Comparison of ENCODE assay signal across 27 mouse cellular contexts in genomic region chr4:62316456-62316855, GRCm38 (mm10). TPM values are rescaled to one million over a fixed set of nuclear protein-coding genes. Genes with fewer than 3 reads are reported as not detected.
DNase-seq lines count a peak whose midpoint lies in the region; ATAC-seq lines count a peak whose summit lies in the region.
"Had no signal": no experiment of that assay in that cellular context is flagged by ENCODE, and none has a peak within 500 bp of the region (broad histone marks: within the 10 kb centered on the region; RNA-seq: fewer than 3 reads in every experiment).

No protein-coding gene starts in this region.

- no peak overlapping the region for H3K4me2 ChIP-seq in hindbrain, embryonic 12.5 days (replicated peaks)
- H3K4me2 ChIP-seq: embryonic facial prominence, embryonic 15.5 days; forebrain, embryonic 13.5 days; heart, embryonic 12.5 days; hindbrain, embryonic 15.5 days; kidney, embryonic 15.5 days; limb, embryonic 12.5 days; midbrain, embryonic 15.5 days; neural tube, embryonic 15.5 days had no signal

- H3K9me3 ChIP-seq in hindbrain, embryonic 12.5 days (replicated peaks), result no peaks in the 10 kb centered on the region
- H3K9me3 ChIP-seq: embryonic facial prominence, embryonic 10.5 days; embryonic facial prominence, embryonic 15.5 days; forebrain, embryonic 13.5 days; heart, embryonic 12.5 days; hindbrain, embryonic 15.5 days; kidney, embryonic 15.5 days; limb, embryonic 12.5 days; midbrain, embryonic 15.5 days; neural tube, embryonic 15.5 days had no signal

- no peak for ATAC-seq in hindbrain, embryonic 12.5 days (ENCODE audit: low FRiP score)
- ATAC-seq: forebrain, embryonic 13.5 days; midbrain, embryonic 15.5 days had no signal

- no peak overlapping the region for H3K27ac ChIP-seq in hindbrain, embryonic 12.5 days
- H3K27ac ChIP-seq: embryonic facial prominence, embryonic 10.5 days; embryonic facial prominence, embryonic 15.5 days; forebrain, embryonic 13.5 days; hindbrain, embryonic 15.5 days; kidney, embryonic 15.5 days; limb, embryonic 12.5 days; midbrain, embryonic 15.5 days; neural tube, embryonic 15.5 days had no signal

- no peak overlapping the region for H3K4me3 ChIP-seq in hindbrain, embryonic 12.5 days
- H3K4me3 ChIP-seq: embryonic facial prominence, embryonic 10.5 days; embryonic facial prominence, embryonic 15.5 days; forebrain, embryonic 13.5 days; heart, embryonic 12.5 days; hindbrain, embryonic 15.5 days; kidney, embryonic 15.5 days; limb, embryonic 12.5 days; midbrain, embryonic 15.5 days; neural tube, embryonic 15.5 days had no signal

- H3K27me3 ChIP-seq in hindbrain, embryonic 12.5 days, result no peaks in the 10 kb centered on the region
- H3K27me3 ChIP-seq: embryonic facial prominence, embryonic 15.5 days; forebrain, embryonic 13.5 days; heart, embryonic 12.5 days; hindbrain, embryonic 15.5 days; kidney, embryonic 15.5 days; limb, embryonic 12.5 days; midbrain, embryonic 15.5 days; neural tube, embryonic 15.5 days had no signal

- 82% methylated on average over 2 of the region's 2 CpGs for WGBS in hindbrain, embryonic 12.5 days

- H3K4me1 ChIP-seq in hindbrain, embryonic 12.5 days, result no peaks in the 10 kb centered on the region
- H3K4me1 ChIP-seq: embryonic facial prominence, embryonic 10.5 days; embryonic facial prominence, embryonic 15.5 days; forebrain, embryonic 13.5 days; heart, embryonic 12.5 days; hindbrain, embryonic 15.5 days; kidney, embryonic 15.5 days; limb, embryonic 12.5 days; midbrain, embryonic 15.5 days; neural tube, embryonic 15.5 days had no signal

- H3K36me3 ChIP-seq in hindbrain, embryonic 12.5 days, result peaks cover 52% of the 10 kb centered on the region

- DNase-seq in heart, adult 11 months, result peak; percentile 65
- no peak for DNase-seq in heart, adult 9 months (ENCODE audit: low spot score in 2 of 2)
- DNase-seq in R1 (ENCODE audit: low read depth, low spot score), result peak; percentile 51
- peak; percentile 11 for DNase-seq in induced T-regulatory cell, adult 2 months (ENCODE audit: low read depth)
- no peak for DNase-seq in thymus, postnatal 14 days
- DNase-seq in right cerebral cortex, adult 2 months (ENCODE audit: low spot score in 2 of 2), result no peak
- DNase-seq: adrenal gland, postnatal 14 days; cerebellum, adult 11-12 months; cerebellum, postnatal 10 days; gastrocnemius, postnatal 14 days; heart, adult 18-20 months; heart, postnatal 4 days; kidney, adult 18-20 months; kidney, postnatal 25 days; lung, postnatal 36 days; retina, postnatal 1 day; right cerebral cortex, postnatal 25 days had no signal

- no peak overlapping the region for H3K9ac ChIP-seq in hindbrain, embryonic 12.5 days
- H3K9ac ChIP-seq: embryonic facial prominence, embryonic 15.5 days; forebrain, embryonic 13.5 days; heart, embryonic 12.5 days; hindbrain, embryonic 15.5 days; kidney, embryonic 15.5 days; limb, embryonic 12.5 days; midbrain, embryonic 15.5 days; neural tube, embryonic 15.5 days had no signal

RNA-seq across cellular contexts. Expression of gene Fkbp15, which starts 43.9 kb away (rescaled TPM):
- polyA plus RNA-seq in hindbrain, embryonic 12.5 days (2016; fragmentation: Nextera tagmentation; extraction: Ambion mirVana), result 25.9 and 26.4 TPM in 2 replicates

RNA-seq across cellular contexts. Expression of gene Slc31a1, which starts 44.1 kb away (rescaled TPM):
- 45.2 and 48.5 TPM in 2 replicates for polyA plus RNA-seq in hindbrain, embryonic 12.5 days (2016; fragmentation: Nextera tagmentation; extraction: Ambion mirVana)

RNA-seq across cellular contexts. Expression of gene Slc31a2, which starts 54.1 kb away (rescaled TPM):
- polyA plus RNA-seq in hindbrain, embryonic 12.5 days (2016; fragmentation: Nextera tagmentation; extraction: Ambion mirVana), result 12.9 and 13.0 TPM in 2 replicates

Comparison
In these comparisons a context has a peak if more than half of its experiments do, and no peak if none do; other contexts are left out.
1. DNase-seq: peak in heart, adult 11 months (single experiment), R1 (single experiment) and induced T-regulatory cell, adult 2 months (single experiment); none in heart, adult 9 months (0 of 2), thymus, postnatal 14 days (single experiment) and right cerebral cortex, adult 2 months (0 of 2).